ENCODE assay signal across 8 mouse cellular contexts in genomic region chr8:40187584-40187934, GRCm38 (mm10).
DNase-seq lines count a peak whose midpoint lies in the region; ATAC-seq and TF ChIP-seq lines count a peak whose summit lies in the region.

No protein-coding gene starts in this region.

- H3K27me3 ChIP-seq in ES-Bruce4 (ENCODE audit: control insufficient read depth, insufficient read depth, low read length, poor library complexity, severe bottlenecking), result peaks cover 2% of the 10 kb centered on the region
- H3K27me3 ChIP-seq in forebrain, postnatal 0 days (ENCODE audit: insufficient read depth, low read length), result no peaks in the 10 kb centered on the region

- no peaks in the 10 kb centered on the region for H3K9me3 ChIP-seq in ES-Bruce4 (replicated peaks; ENCODE audit: control insufficient read depth, insufficient read depth, low read length, poor library complexity, severe bottlenecking)
- H3K9me3 ChIP-seq in forebrain, postnatal 0 days (ENCODE audit: low read length), result no peaks in the 10 kb centered on the region

- no peak overlapping the region for H3K9ac ChIP-seq in ES-Bruce4 (ENCODE audit: low read depth, poor library complexity, severe bottlenecking)
- no peak overlapping the region for H3K9ac ChIP-seq in forebrain, postnatal 0 days

- no peak overlapping the region for H3K27ac ChIP-seq in ES-Bruce4 (ENCODE audit: insufficient read depth, low read length)
- H3K27ac ChIP-seq in forebrain, postnatal 0 days (ENCODE audit: low read depth, low read length), result no peak overlapping the region

- peak; percentile 66 for DNase-seq in 3T3-L1 (ENCODE audit: low read depth, low spot score)
- peak; percentile 37 for DNase-seq in cerebellum, adult 8-10 months
- peak; percentile 83 for DNase-seq in forebrain, postnatal 0 days
- peak; percentile 14 to 57 for DNase-seq in kidney, postnatal 36 days
- DNase-seq in lung, postnatal 36 days, result peak; percentile 55
- peak; percentile 44 for DNase-seq in telencephalon, adult 2 months (ENCODE audit: low read depth, low spot score)
- no peak for DNase-seq in thymus, adult 18-20 months

- no peak for TF ChIP-seq EP300 in ES-Bruce4 (IDR thresholded peaks at IDR 0.05; ENCODE audit: insufficient read depth, low read depth, low read length)

- TF ChIP-seq POLR2A in ES-Bruce4 (IDR thresholded peaks at IDR 0.05; ENCODE audit: insufficient read depth, low read length), result no peak

- 2% methylated on average over 5 of the region's 5 CpGs for WGBS in forebrain, postnatal 0 days

- peak; percentile 24 for TF ChIP-seq CTCF in ES-Bruce4 (IDR thresholded peaks at IDR 0.05; ENCODE audit: low read depth, low read length)
- peak; percentile 86 for TF ChIP-seq CTCF in forebrain, postnatal 0 days (IDR thresholded peaks at IDR 0.05; ENCODE audit: low read depth)

- no peaks in the 10 kb centered on the region for H3K4me1 ChIP-seq in ES-Bruce4 (ENCODE audit: control insufficient read depth, insufficient read depth, low read length)
- H3K4me1 ChIP-seq in forebrain, postnatal 0 days (ENCODE audit: insufficient read depth), result no peaks in the 10 kb centered on the region

- no peak overlapping the region for H3K4me3 ChIP-seq in ES-Bruce4 (ENCODE audit: low read depth, low read length)
- H3K4me3 ChIP-seq in forebrain, postnatal 0 days (ENCODE audit: low read depth, low read length), result no peak overlapping the region

- peak; percentile 86 for ATAC-seq in forebrain, postnatal 0 days

- no peak overlapping the region for H3K4me2 ChIP-seq in forebrain, postnatal 0 days (ENCODE audit: low read depth)

- H3K36me3 ChIP-seq in ES-Bruce4 (ENCODE audit: control insufficient read depth, insufficient read depth, low read length, poor library complexity, severe bottlenecking), result no peaks in the 10 kb centered on the region
- no peaks in the 10 kb centered on the region for H3K36me3 ChIP-seq in forebrain, postnatal 0 days (ENCODE audit: insufficient read depth)

Comparison
In these comparisons a context has a peak if more than half of its experiments do, and no peak if none do; other contexts are left out.
1. DNase-seq: peak in 3T3-L1 (single experiment), cerebellum, adult 8-10 months (single experiment), forebrain, postnatal 0 days (single experiment), kidney, postnatal 36 days (2 of 2), lung, postnatal 36 days (single experiment) and telencephalon, adult 2 months (single experiment); none in thymus, adult 18-20 months (0 of 2).